Mouse (Mus musculus) bone marrow macrophage, adult 2 months (primary cell): ENCODE data around the gene Srgap3.

Source experiments
- CTCF ChIP-seq: IDR thresholded peaks from 2 replicates; pipeline ENCODE4 v1.5.1; 2012; ENCODE audit warnings: low read depth, mild to moderate bottlenecking, low read length, moderate library complexity
- POLR2A ChIP-seq: IDR thresholded peaks from 2 replicates; pipeline ENCODE4 v1.6.1; 2012; ENCODE audit warnings: mild to moderate bottlenecking, low read depth, low read length, borderline replicate concordance

GRCm38 (mm10) chr6:112862465-112862864, 84.6 kb downstream of the Srgap3 start:
- TF ChIP-seq CTCF = no peak
- no peak for TF ChIP-seq POLR2A
